Mouse (Mus musculus) neutrophil, adult 5-6 weeks (primary cell): ENCODE data around the gene Socs2. TPM values are rescaled to one million over a fixed set of nuclear protein-coding genes. Genes with fewer than 3 reads are reported as not detected.
A peak's percentile ranks its signal among the peaks of the same experiment; 100 is the strongest.

ENCODE experiments used
- ATAC-seq: fragments of 151-379, 151-347 bp; 2 replicates; pipeline ENCODE4 v1.8.0; 2017; ENCODE audit warnings: mild to moderate bottlenecking, moderate TSS enrichment; ENCODE audit not compliant: insufficient number of reproducible peaks, poor library complexity, low FRiP score, severe bottlenecking; ENCODE audit errors: extremely low read depth
- total RNA-seq: library from RNA; stranded (forward); fragments of 200-1000 nt; gene quantifications from 2 replicates; pipeline ENCODE4 v1.2.3, GENCODE M21; 2017

Socs2 gene
- total RNA-seq, 1 experiment from 2014 or later, result 0.93 TPM

- no peak for ATAC-seq
Observed at GRCm38 (mm10) chr10:95361260-95361841, 55.6 kb downstream of the Socs2 start.

DNA sequence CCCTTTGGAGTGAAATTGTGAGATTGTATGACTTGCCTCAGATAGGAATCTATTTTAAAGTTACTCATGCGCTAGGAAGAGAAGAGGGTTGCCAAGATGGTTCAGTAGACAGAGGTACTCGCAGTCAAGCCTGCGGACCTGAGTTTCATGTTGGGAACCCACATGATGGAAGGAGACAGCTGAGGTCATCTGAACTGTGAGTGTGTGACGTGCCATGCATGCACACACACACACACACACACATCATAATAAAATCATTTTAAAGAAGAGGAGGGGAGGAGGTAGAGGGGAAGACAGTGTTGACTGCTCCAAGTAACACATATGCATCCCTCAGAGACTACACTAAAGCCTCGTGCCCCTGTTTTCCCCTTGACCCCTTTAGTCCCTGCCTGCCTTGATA lies 56.9 kb downstream of the Socs2 start:
- ATAC-seq, result no peak

DNA sequence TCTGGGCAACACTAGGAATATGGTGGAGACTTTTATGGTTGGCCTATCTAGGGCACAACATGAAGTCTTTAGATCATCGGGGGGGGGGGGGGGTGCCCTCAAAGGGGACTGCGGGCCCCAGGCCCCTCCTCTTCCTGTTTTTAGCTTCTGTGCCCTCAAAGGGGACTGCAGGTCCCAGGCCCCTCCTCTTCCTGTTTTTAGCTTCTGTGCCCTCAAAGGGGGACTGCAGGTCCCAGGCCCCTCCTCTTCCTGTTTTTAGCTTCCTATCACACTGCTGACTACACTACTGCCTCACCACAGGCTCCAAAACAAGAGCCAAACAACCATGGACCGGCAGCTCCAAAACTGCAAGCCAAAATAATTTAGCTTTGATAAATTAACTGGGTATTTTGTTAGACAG lies 59.3 kb downstream of the Socs2 start:
- ATAC-seq, result peak; percentile 82

DNA sequence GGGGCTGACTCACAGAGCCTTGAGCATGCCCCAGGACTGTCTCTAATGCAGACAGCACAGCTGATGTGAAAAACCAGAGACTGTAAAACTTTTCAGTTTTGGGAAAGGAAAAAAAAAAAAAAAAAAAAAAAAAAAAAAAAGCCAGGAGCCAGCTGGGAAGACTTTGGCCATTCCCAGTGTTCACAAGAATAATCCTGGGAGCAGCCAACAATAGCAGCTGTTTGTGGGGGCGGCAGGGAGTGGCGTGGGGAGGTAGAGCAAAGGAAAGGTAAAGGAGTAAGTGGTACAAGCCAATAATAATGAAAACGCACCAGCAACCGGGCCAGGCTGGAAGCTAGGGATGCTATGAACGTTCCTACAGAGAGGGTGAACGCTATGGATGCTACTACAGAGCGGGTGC lies 60.3 kb downstream of the Socs2 start:
- ATAC-seq, result no peak

- no peak for ATAC-seq
Observed at GRCm38 (mm10) chr10:95355678-95356268, 61.2 kb downstream of the Socs2 start.

- no peak for ATAC-seq
Observed at GRCm38 (mm10) chr10:95354673-95355072, 62.3 kb downstream of the Socs2 start.

DNA sequence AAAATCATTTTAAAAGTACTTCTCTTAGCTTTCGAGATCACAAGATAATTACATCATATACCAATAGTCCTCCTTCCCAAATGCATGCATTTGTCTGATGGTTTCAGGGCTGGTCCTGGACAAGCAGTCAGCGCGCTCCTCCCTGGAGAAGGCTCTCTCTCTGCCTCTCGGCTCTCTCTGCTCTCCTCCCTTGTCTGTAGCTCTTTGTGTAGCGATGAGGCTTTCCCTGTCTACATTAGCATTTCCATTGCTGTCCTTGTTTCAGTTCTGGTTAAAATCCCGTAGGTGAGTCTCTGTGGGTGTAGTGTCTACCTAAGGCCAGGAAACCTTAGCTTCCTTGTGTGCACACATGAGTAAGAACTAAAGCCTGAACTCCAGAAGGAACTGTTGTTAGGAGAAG lies 62.9 kb downstream of the Socs2 start:
- no peak for ATAC-seq

- ATAC-seq, result no peak
Observed at GRCm38 (mm10) chr10:95348457-95348856, 68.5 kb downstream of the Socs2 start.

DNA sequence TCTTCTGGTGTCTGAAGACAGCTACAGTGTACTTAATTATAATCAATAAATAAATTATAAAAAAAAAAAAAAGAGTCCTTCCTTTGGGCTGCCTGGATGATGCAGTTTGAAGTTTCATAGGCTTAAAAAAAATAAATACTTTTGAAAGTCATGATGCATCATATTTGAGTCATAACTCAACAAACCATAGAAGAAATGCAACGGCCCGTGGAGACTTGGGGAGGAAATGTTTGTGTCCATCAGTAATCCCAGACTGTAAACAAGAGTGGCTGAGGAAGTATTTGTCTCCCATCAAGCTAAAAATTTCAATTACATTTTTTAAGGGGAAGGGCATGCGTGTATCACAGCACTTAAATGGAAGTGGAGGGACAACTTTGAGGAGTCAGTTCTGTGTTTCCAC lies 69.2 kb downstream of the Socs2 start:
- no peak for ATAC-seq

- ATAC-seq, result no peak
Observed at GRCm38 (mm10) chr10:95342833-95343590, 74.0 kb downstream of the Socs2 start.

DNA sequence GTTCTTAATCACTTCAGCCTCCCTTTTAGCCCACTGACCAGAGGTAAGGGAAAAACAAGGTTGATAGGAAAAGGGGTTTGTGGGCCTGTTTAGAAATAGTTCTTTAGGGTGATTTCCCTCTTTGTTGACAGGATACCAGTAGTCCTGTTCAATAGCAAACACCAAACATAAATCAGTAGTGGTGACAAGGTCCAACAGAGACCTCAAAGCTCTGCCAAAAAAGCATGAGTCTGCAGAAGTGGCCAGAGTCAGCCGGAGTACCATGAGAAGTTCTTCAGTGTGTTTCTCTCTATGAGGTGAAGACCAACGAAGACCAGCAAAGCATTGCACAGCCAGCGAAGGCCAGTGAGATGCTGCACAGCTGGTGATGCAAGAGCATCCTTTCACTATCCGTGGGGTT lies 76.3 kb downstream of the Socs2 start:
- no peak for ATAC-seq

GRCm38 (mm10) chr10:95337589-95337988 lies 79.4 kb downstream of the Socs2 start:
- no peak for ATAC-seq

DNA sequence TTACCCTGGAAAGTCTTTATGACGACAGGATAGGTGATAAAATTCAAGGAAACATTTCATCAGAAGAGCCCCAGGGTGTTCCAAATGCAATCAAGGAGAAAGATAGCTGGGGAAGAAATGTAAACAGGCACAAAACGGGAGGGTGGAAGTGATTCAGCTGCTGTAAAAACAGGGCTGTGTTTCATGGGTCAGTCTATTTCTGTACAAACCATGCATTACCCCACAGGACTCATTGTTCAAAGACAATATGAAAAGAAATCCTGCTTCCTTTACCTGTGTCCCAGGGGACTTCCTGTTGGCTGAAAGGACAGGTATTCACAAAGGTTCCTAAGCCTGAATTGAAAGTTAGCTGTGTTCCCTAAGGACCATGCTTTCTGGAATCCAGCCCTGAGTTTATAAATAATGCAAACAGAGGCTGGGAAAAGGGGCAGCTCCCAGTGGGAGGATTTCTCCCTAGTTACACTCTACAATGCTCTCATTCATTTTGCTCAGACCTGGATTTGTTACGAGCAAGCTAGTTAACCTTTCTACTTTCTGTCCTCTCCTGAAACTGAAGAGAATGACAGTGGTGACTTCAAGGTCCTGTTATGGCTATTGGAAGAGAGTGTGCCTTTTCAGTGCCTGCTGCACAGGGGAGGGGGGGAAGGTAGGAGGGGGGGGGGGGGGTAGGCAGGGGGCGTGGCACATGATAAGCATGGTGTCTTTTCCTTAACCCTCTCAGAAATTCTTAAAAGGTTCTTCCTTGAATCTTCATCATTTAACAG lies 80.0 kb downstream of the Socs2 start:
- no peak for ATAC-seq

Other genes starting within 250 kb of the Socs2 start
- gene Cradd, start 93.0 kb downstream of the Socs2 start, total RNA-seq, result 9.5 and 10.2 TPM in 2 replicates
- 44.4 and 49.7 TPM in 2 replicates for gene Mrpl42, start 84.8 kb upstream of the Socs2 start, total RNA-seq
- gene Ube2n, start 98.0 kb upstream of the Socs2 start, total RNA-seq, result 79.7 and 91.8 TPM in 2 replicates
- 233 and 255 TPM in 2 replicates for gene Nudt4, start 147.0 kb upstream of the Socs2 start, total RNA-seq